Mouse (Mus musculus): ENCODE results near the gene Il11ra2. TPM values are rescaled to one million over a fixed set of nuclear protein-coding genes. Genes with fewer than 3 reads are reported as not detected.
"Not testable (repeated sequence)": the region's sequence is repeated elsewhere in the genome, so short reads cannot be mapped to it uniquely, and the experiment has no call there.

Gene Il11ra2
- total RNA-seq (2014; fragmentation: Nextera tagmentation), result not detected in 2 replicates
- not detected in 2 replicates for total RNA-seq (2017)

GRCm38 (mm10) chr4:42661793-42662192 lies at the start of gene Il11ra2:
Il11ra2 (minus strand) TSS chr4:42661893.
- not testable (repeated sequence) for ATAC-seq (replicated peaks; ENCODE audit: low FRiP score, low TSS enrichment, poor library complexity, severe bottlenecking)

GRCm38 (mm10) chr4:42682183-42682524 lies 20.5 kb upstream of the Il11ra2 start:
- ATAC-seq (replicated peaks; ENCODE audit: low FRiP score, low TSS enrichment, poor library complexity, severe bottlenecking), result not testable (repeated sequence)

- ATAC-seq (replicated peaks; ENCODE audit: low FRiP score, low TSS enrichment, poor library complexity, severe bottlenecking), result not testable (repeated sequence)
Measured at GRCm38 (mm10) chr4:42681473-42682182, 19.9 kb upstream of the Il11ra2 start.

GRCm38 (mm10) chr4:42680374-42681356 lies 19.0 kb upstream of the Il11ra2 start:
- not testable (repeated sequence) for ATAC-seq (replicated peaks; ENCODE audit: low FRiP score, low TSS enrichment, poor library complexity, severe bottlenecking)

GRCm38 (mm10) chr4:42679365-42679764 lies 17.7 kb upstream of the Il11ra2 start:
- ATAC-seq (replicated peaks; ENCODE audit: low FRiP score, low TSS enrichment, poor library complexity, severe bottlenecking), result not testable (repeated sequence)

GRCm38 (mm10) chr4:42675415-42675814 lies 13.7 kb upstream of the Il11ra2 start:
- ATAC-seq (replicated peaks; ENCODE audit: low FRiP score, low TSS enrichment, poor library complexity, severe bottlenecking), result not testable (repeated sequence)

GRCm38 (mm10) chr4:42654951-42655350 lies 6.7 kb downstream of the Il11ra2 start, which contains the start of gene Ccl27b:
Ccl27b (plus strand) TSS chr4:42655251.
- ATAC-seq (replicated peaks; ENCODE audit: low FRiP score, low TSS enrichment, poor library complexity, severe bottlenecking), result not testable (repeated sequence)

GRCm38 (mm10) chr4:42629419-42629818 lies 32.3 kb downstream of the Il11ra2 start, which contains the start of gene Gm2564:
Gm2564 (plus strand) TSS chr4:42629719.
- ATAC-seq (replicated peaks; ENCODE audit: low FRiP score, low TSS enrichment, poor library complexity, severe bottlenecking), result not testable (repeated sequence)

GRCm38 (mm10) chr4:42611895-42612294 lies 49.8 kb downstream of the Il11ra2 start, which contains the start of gene Gm10591:
Gm10591 (plus strand) TSS chr4:42612195.
- not testable (repeated sequence) for ATAC-seq (replicated peaks; ENCODE audit: low FRiP score, low TSS enrichment, poor library complexity, severe bottlenecking)

Other genes with a start within 250 kb of the Il11ra2 start
- gene Gm21586, start 222.5 kb downstream of the Il11ra2 start, total RNA-seq (2014; fragmentation: Nextera tagmentation), result not detected in 2 replicates
- not detected in 2 replicates for gene Gm21586, start 222.5 kb downstream of the Il11ra2 start, total RNA-seq (2017)
- 0.42 and 1.4 TPM in 2 replicates for gene Gm2163, start 195.1 kb downstream of the Il11ra2 start, total RNA-seq (2014; fragmentation: Nextera tagmentation)
- gene Gm2163, start 195.1 kb downstream of the Il11ra2 start, total RNA-seq (2017), result 0.23 TPM in 1 of 2 replicates, not detected in the other
- gene Fam205a2, start 133.7 kb downstream of the Il11ra2 start, total RNA-seq (2014; fragmentation: Nextera tagmentation), result not detected in 2 replicates
- gene Fam205a2, start 133.7 kb downstream of the Il11ra2 start, total RNA-seq (2017), result 0.08 TPM in 1 of 2 replicates, not detected in the other
- not detected in 2 replicates for gene Gm10591, start 49.7 kb downstream of the Il11ra2 start, total RNA-seq (2014; fragmentation: Nextera tagmentation)
- gene Gm10591, start 49.7 kb downstream of the Il11ra2 start, total RNA-seq (2017), result not detected in 2 replicates
- gene Gm2564, start 32.2 kb downstream of the Il11ra2 start, total RNA-seq (2014; fragmentation: Nextera tagmentation), result not detected in 2 replicates
- not detected in 2 replicates for gene Gm2564, start 32.2 kb downstream of the Il11ra2 start, total RNA-seq (2017)
- not detected in 2 replicates for gene Ccl27b, start 6.6 kb downstream of the Il11ra2 start, total RNA-seq (2014; fragmentation: Nextera tagmentation)
- gene Ccl27b, start 6.6 kb downstream of the Il11ra2 start, total RNA-seq (2017), result not detected in 2 replicates
- gene 4930578G10Rik, start 73.7 kb upstream of the Il11ra2 start, total RNA-seq (2014; fragmentation: Nextera tagmentation), result not detected in 2 replicates
- gene 4930578G10Rik, start 73.7 kb upstream of the Il11ra2 start, total RNA-seq (2017), result not detected in 2 replicates
- not detected in 2 replicates for gene Ccl19, start 94.7 kb upstream of the Il11ra2 start, total RNA-seq (2014; fragmentation: Nextera tagmentation)
- gene Ccl19, start 94.7 kb upstream of the Il11ra2 start, total RNA-seq (2017), result not detected in 2 replicates
- gene Ccl21a, start 112.1 kb upstream of the Il11ra2 start, total RNA-seq (2014; fragmentation: Nextera tagmentation), result not detected in 2 replicates
- gene Ccl21a, start 112.1 kb upstream of the Il11ra2 start, total RNA-seq (2017), result not detected in 2 replicates
- gene Fam205a1, start 192.0 kb upstream of the Il11ra2 start, total RNA-seq (2014; fragmentation: Nextera tagmentation), result 0.94 TPM in 1 of 2 replicates, not detected in the other
- not detected in 2 replicates for gene Fam205a1, start 192.0 kb upstream of the Il11ra2 start, total RNA-seq (2017)
- not detected in 2 replicates for gene Gm12394, start 194.9 kb upstream of the Il11ra2 start, total RNA-seq (2014; fragmentation: Nextera tagmentation)
- not detected in 2 replicates for gene Gm12394, start 194.9 kb upstream of the Il11ra2 start, total RNA-seq (2017)
- gene Fam205c, start 212.3 kb upstream of the Il11ra2 start, total RNA-seq (2014; fragmentation: Nextera tagmentation), result not detected in 2 replicates
- not detected in 2 replicates for gene Fam205c, start 212.3 kb upstream of the Il11ra2 start, total RNA-seq (2017)